Mouse (Mus musculus) embryonic fibroblast, embryonic 13.5 days (primary cell): ENCODE measurements around the gene Tlr13. TPM values are rescaled to one million over a fixed set of nuclear protein-coding genes. Genes with fewer than 3 reads are reported as not detected.

Experiments used
- H3K27ac ChIP-seq: 2 replicates; pipeline ENCODE4 v1.5.1; 2012; ENCODE audit warnings: low read length, control low read depth, inconsistent platforms; ENCODE audit not compliant: insufficient read depth
- H3K4me1 ChIP-seq: 2 replicates; pipeline ENCODE4 v1.6.1; 2011; ENCODE audit warnings: low read length; ENCODE audit not compliant: control insufficient read depth, insufficient read depth
- H3K4me3 ChIP-seq: 2 replicates; pipeline ENCODE4 v1.5.1; 2011; ENCODE audit warnings: mild to moderate bottlenecking, control low read depth, low read length; ENCODE audit not compliant: insufficient read depth
- CTCF ChIP-seq: IDR thresholded peaks from 2 replicates; pipeline ENCODE4 v1.5.1; 2011; ENCODE audit warnings: mild to moderate bottlenecking, control low read depth, low read length, moderate library complexity, borderline replicate concordance; ENCODE audit not compliant: insufficient read depth
- POLR2A ChIP-seq: IDR thresholded peaks from 2 replicates; pipeline ENCODE4 v1.6.1; 2011; ENCODE audit warnings: low read depth, mild to moderate bottlenecking, control low read depth, low read length, moderate library complexity
- polyA plus RNA-seq: library from polyadenylated mRNA; stranded (reverse); fragments of >200 nt; gene quantifications from 2 replicates; pipeline ENCODE4 v1.2.4, GENCODE M21; 2011; ENCODE audit warnings: low read depth; ENCODE audit not compliant: missing spikeins, insufficient read length

The Tlr13 gene
- polyA plus RNA-seq = 0.62 and 0.63 TPM in 2 replicates

- TF ChIP-seq CTCF (no peak), POLR2A (no peak)
- Histone ChIP-seq H3K27ac (no peak within 1 kb of the TSS), H3K4me1 (no peaks in the 10 kb centered on the region), H3K4me3 (no peak within 1 kb of the TSS)
Measured at GRCm38 (mm10) chrX:106142936-106143335, at the start of gene Tlr13. Tlr13 (plus strand) TSS chrX:106143204.

GRCm38 (mm10) chrX:106105464-106105863, 37.5 kb upstream of the Tlr13 start:
- TF ChIP-seq POLR2A = no peak
- peak; percentile 34; the same call in 1 of the 2 replicates for TF ChIP-seq CTCF
- no peak overlapping the region for H3K4me3 ChIP-seq
- no peak overlapping the region for H3K27ac ChIP-seq
- H3K4me1 ChIP-seq = no peaks in the 10 kb centered on the region

GRCm38 (mm10) chrX:106113881-106114280, 29.1 kb upstream of the Tlr13 start:
- Histone ChIP-seq H3K4me1 (no peaks in the 10 kb centered on the region), H3K27ac (no peak overlapping the region), H3K4me3 (no peak overlapping the region)
- no peak for TF ChIP-seq CTCF
- TF ChIP-seq POLR2A = no peak

- TF ChIP-seq CTCF (no peak), POLR2A (no peak)
- Histone ChIP-seq H3K4me3 (no peak overlapping the region), H3K27ac (no peak overlapping the region), H3K4me1 (no peaks in the 10 kb centered on the region)
Measured at GRCm38 (mm10) chrX:106114674-106115073, 28.3 kb upstream of the Tlr13 start.

DNA sequence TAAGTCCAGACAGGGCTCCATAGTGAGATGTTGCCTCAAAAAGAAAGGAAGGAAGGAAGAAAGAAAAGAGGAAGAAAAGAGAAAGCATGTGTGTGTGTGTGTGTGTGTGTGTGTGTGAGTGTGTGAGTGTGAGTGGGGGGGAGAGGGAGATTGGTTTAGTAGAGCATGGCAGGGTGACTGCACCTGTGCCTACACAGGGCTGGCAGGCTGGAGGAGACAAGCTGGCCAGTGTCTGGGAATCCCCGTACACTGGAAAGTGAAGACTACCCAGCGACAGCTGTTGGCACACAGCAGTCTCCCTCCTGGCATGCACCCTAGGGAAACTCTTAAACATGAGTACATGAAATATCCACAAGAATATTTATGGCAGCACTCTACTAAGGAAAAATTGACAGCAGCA, 20.2 kb upstream of the Tlr13 start:
- no peak overlapping the region for H3K27ac ChIP-seq
- no peaks in the 10 kb centered on the region for H3K4me1 ChIP-seq
- no peak overlapping the region for H3K4me3 ChIP-seq
- no peak for TF ChIP-seq CTCF

DNA sequence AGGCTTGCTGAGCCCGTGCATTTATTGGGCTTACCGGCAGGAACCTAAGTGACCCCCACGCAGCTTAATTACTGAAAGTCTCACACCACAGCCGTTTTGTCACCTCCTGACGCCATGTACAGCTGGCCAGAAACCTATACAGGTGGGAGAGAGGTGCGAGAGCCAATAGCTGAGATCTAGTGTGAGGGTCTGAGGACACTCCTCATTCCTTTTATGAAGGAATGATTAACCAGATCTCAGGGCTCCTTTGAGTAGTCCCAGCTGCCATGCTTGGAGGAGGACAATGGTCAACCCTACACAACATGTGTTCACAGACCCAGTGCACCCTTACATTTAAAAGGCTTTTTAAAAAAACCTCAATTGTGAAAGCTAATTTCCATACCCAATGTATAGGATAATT, 14.7 kb upstream of the Tlr13 start:
- Histone ChIP-seq H3K4me1 (no peaks in the 10 kb centered on the region), H3K27ac (no peak overlapping the region), H3K4me3 (no peak overlapping the region)
- TF ChIP-seq CTCF = no peak
- TF ChIP-seq POLR2A = no peak

DNA sequence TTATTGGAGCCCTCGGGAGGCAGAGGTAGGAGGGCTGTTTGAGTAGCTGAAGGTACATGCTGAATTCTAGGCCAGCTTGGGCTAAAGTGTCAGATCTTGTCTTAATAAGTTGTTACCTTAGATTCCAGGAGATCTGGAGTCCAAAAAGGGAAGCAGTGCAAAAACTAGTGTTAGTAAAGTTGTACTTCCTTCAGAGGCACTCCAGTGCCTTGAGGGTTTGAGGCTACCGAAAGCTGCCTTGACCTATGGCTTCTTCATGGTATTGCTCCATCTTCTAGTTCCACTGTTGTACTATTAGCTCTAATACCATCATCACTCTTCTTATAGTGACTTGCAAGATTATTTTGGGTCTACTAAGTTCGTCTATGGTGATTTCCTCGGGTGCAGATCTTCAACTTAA, 13.1 kb upstream of the Tlr13 start:
- Histone ChIP-seq H3K27ac (no peak overlapping the region), H3K4me3 (no peak overlapping the region), H3K4me1 (no peaks in the 10 kb centered on the region)
- TF ChIP-seq CTCF = no peak
- TF ChIP-seq POLR2A = no peak

GRCm38 (mm10) chrX:106134916-106135315, 8.1 kb upstream of the Tlr13 start:
- Histone ChIP-seq H3K27ac (no peak overlapping the region), H3K4me1 (peaks cover 2% of the 10 kb centered on the region), H3K4me3 (no peak overlapping the region)
- TF ChIP-seq CTCF (no peak), POLR2A (no peak)

DNA sequence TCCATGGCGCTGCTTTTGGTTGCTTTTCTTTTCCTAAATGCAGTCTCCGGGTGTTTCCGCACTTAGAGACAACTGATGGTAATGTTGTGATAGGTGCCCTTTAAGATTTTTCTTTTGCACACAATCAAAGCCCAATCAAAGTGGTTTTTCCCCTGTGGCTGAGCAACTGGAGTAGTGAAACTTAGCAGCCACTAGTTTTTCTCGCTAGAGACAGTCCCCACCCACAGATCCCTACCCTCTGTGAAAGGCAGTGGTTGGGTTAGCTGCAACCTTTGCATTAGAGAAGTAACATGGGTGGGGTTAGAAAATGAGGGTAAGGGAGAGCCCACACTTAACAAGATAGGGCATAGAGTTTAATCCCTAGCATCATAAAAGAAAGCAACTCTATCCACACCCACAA, 7.5 kb upstream of the Tlr13 start:
- H3K27ac ChIP-seq = no peak overlapping the region
- peaks cover 2% of the 10 kb centered on the region for H3K4me1 ChIP-seq
- TF ChIP-seq CTCF (no peak), POLR2A (no peak)
- no peak overlapping the region for H3K4me3 ChIP-seq

DNA sequence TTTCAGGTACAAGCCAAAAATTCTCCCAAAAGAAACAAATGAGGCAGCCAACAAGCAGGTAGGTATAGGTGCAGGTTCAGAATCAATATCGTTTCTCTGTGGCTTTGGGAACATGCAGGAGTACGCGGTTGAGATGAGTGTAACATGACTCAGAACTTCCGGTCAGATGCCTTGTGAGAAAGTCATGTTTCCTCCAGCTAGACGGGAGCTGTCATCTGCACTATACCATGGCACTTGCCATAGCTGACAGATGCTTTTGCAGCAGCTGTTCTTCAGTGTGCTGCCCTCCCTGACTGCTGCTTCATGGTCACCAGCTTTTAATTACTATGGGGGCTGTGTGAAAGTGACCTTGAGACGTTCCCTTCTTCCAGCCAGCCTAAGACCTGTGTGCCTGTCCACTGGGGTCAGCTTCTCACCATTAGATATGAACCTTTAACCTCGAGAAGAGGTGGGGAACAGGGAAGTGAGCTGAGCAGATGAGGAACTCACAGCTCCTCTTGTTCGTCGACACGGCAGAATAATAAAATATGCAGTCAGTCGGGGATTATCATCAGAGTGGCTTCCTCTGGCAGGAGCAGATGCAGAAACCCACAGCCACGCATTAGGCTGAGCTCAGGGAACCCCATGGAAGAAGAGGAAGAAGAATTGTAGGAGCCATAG, 7.0 kb upstream of the Tlr13 start:
- TF ChIP-seq CTCF = no peak
- no peak for TF ChIP-seq POLR2A
- no peak overlapping the region for H3K27ac ChIP-seq
- H3K4me1 ChIP-seq = peaks cover 2% of the 10 kb centered on the region
- no peak overlapping the region for H3K4me3 ChIP-seq
